Mouse (Mus musculus) heart, postnatal 0 days (tissue): ENCODE measurements around the gene Phc1.

Experiments used
- CTCF ChIP-seq: IDR thresholded peaks from 2 replicates; pipeline ENCODE4 v1.5.1; 2016; ENCODE audit warnings: antibody characterized with exemption, control low read depth, low read depth
- EP300 ChIP-seq: IDR thresholded peaks from 2 replicates; pipeline ENCODE4 v1.6.1; 2016; ENCODE audit warnings: antibody characterized with exemption, low read depth

DNA sequence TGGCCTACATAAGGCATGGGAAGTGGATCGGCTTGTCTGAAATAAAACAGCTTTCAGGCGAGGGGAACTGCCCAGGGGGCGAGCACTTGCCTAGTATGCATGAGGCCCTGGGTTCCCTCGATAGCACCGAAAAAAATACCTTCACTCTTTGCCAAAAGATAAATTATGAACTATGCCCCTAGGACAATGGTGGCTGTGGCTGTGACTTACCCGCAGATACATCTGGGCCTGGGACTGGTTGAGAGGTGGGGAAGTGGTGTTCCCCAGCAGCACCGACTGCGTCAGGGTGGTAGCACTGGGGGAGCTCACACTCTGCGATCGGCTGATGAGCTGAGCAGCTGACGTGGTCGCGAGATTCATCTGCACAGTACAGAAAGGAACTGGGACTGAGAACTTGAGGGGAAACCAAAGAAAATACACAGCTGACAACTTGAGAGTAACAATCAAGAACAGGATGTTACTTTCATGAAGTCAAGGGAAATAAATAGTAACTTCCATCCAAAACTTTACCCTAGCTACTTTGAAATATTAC is 7.2 kb downstream of the Phc1 start:
- TF ChIP-seq CTCF (no peak), EP300 (no peak)
